Mouse (Mus musculus): Measurements from ENCODE around the gene Elavl2.

DNA sequence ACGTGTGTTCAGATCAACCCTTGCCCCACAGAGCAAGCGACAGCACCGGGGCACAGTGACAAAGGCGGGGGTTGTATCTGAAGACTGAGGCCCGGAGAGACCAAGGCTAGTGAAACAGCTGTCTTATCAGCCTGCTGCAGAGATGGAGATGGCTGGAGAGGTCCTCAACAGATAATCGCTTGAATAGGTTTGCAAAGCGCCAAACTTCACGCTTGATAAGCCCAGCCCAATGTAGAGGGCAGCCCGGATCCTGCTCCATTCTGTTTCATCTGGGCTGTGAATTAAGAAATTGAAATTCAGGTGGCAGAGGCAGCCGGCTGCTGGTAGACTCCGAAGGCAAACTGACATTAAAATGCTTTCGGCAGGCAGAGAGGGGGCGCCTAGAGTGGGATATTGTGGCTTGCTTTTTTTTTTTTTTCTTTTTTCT is 19.4 kb downstream of the Elavl2 start:
- no peak for TF ChIP-seq POLR2A (IDR thresholded peaks at IDR 0.05; ENCODE audit: insufficient read depth, low read depth, low read length)
- no peak for TF ChIP-seq CTCF (IDR thresholded peaks at IDR 0.05; ENCODE audit: insufficient read depth, low read depth, low read length)

Data from olfactory bulb, adult 2 months (tissue).